Mouse (Mus musculus) stomach, embryonic 16.5 days (tissue): Measurements from ENCODE around the gene Emx2. TPM values are rescaled to one million over a fixed set of nuclear protein-coding genes. Genes with fewer than 3 reads are reported as not detected.

Experiments
- ATAC-seq: fragments of 200-750 bp; cut with Nextera tagmentation; 2 replicates; pipeline ENCODE4 v1.8.0; 2017; ENCODE audit warnings: moderate number of reproducible peaks, moderate TSS enrichment; ENCODE audit not compliant: insufficient read depth, low FRiP score
- H3K27ac ChIP-seq: fragments of 300-500 bp; sonication (generic); 2 replicates; pipeline ENCODE4 v1.5.1; 2014; ENCODE audit warnings: low read length
- H3K27me3 ChIP-seq: fragments of 300-500 bp; sonication (generic); 2 replicates; pipeline ENCODE4 v1.6.1; 2014; ENCODE audit warnings: low read length, control low read depth, mixed read lengths; ENCODE audit not compliant: control insufficient read depth, insufficient read depth
- H3K36me3 ChIP-seq: fragments of 300-500 bp; sonication (generic); 2 replicates; pipeline ENCODE4 v1.6.1; 2014; ENCODE audit warnings: low read length; ENCODE audit not compliant: control insufficient read depth, insufficient read depth
- H3K4me1 ChIP-seq: fragments of 300-500 bp; sonication (generic); 2 replicates; pipeline ENCODE4 v1.6.1; 2014; ENCODE audit warnings: low read length, control low read depth, mixed read lengths; ENCODE audit not compliant: control insufficient read depth, insufficient read depth
- H3K4me2 ChIP-seq: fragments of 300-500 bp; sonication (generic); 2 replicates; pipeline ENCODE4 v1.6.1; 2014; ENCODE audit warnings: low read depth, low read length, mixed read lengths
- H3K4me3 ChIP-seq: fragments of 300-500 bp; sonication (generic); replicated peaks from 2 replicates; pipeline ENCODE4 v1.5.1; 2014; ENCODE audit warnings: mild to moderate bottlenecking, low read length
- H3K9ac ChIP-seq: fragments of 300-500 bp; sonication (generic); 2 replicates; pipeline ENCODE4 v1.6.1; 2014; ENCODE audit warnings: low read length
- H3K9me3 ChIP-seq: fragments of 300-500 bp; sonication (generic); replicated peaks from 2 replicates; pipeline ENCODE4 v1.6.1; 2016; ENCODE audit warnings: low read length, control low read depth; ENCODE audit not compliant: control insufficient read depth
- WGBS: fragments of 180-500 bp; shearing (Covaris S2); extraction: QIAGEN DNeasy Blood & Tissue Kit; methylation state at CpG from one replicate; pipeline ENCODE4 v1.1.7; 2014; 5-methylcytosine and 5-hydroxymethylcytosine counted together
- polyA plus RNA-seq: library from polyadenylated mRNA; unstranded; fragments of >200 nt; fragmentation: Nextera tagmentation; extraction: Ambion mirVana; gene quantifications from 2 replicates; pipeline ENCODE4 v1.2.1, GENCODE M21; 2015

The Emx2 gene
- polyA plus RNA-seq, 1 experiment from 2014 or later: 0.25 TPM

- Histone ChIP-seq H3K4me2 (no peak overlapping the region), H3K4me3 (no peak overlapping the region), H3K27ac (no peak overlapping the region), H3K36me3 (no peaks in the 10 kb centered on the region), H3K4me1 (no peaks in the 10 kb centered on the region), H3K9ac (no peak overlapping the region), H3K9me3 (no peaks in the 10 kb centered on the region), H3K27me3 (no peaks in the 10 kb centered on the region; the same call in 1 of the 2 replicates)
- WGBS: 96% methylated on average over 1 of the region's 1 CpGs
- no peak for ATAC-seq
These were observed 34.1 kb downstream of the Emx2 start for GRCm38 (mm10) chr19:59492258-59492657.

GRCm38 (mm10) chr19:59496832-59497231, 38.7 kb downstream of the Emx2 start:
- Histone ChIP-seq H3K9ac (no peak overlapping the region), H3K9me3 (no peaks in the 10 kb centered on the region), H3K36me3 (no peaks in the 10 kb centered on the region), H3K27ac (no peak overlapping the region), H3K4me1 (no peaks in the 10 kb centered on the region), H3K4me2 (no peak overlapping the region), H3K4me3 (no peak overlapping the region), H3K27me3 (no peaks in the 10 kb centered on the region)
- no peak for ATAC-seq
- WGBS: 74% methylated on average over 4 of the region's 4 CpGs

- H3K9ac ChIP-seq: no peak overlapping the region
- WGBS: 82% methylated on average over 2 of the region's 2 CpGs
These were observed 50.7 kb downstream of the Emx2 start for GRCm38 (mm10) chr19:59508896-59509295.

GRCm38 (mm10) chr19:59513181-59513580, 55.0 kb downstream of the Emx2 start:
- ATAC-seq: no peak
- no peaks in the 10 kb centered on the region for H3K36me3 ChIP-seq
- H3K27ac ChIP-seq: no peak overlapping the region
- no peaks in the 10 kb centered on the region; the same call in 1 of the 2 replicates for H3K9me3 ChIP-seq
- H3K9ac ChIP-seq: no peak overlapping the region
- H3K4me2 ChIP-seq: no peak overlapping the region
- H3K4me1 ChIP-seq: no peaks in the 10 kb centered on the region
- WGBS: 63% methylated on average over 3 of the region's 3 CpGs
- no peak overlapping the region for H3K4me3 ChIP-seq
- H3K27me3 ChIP-seq: no peaks in the 10 kb centered on the region

More at GRCm38 (mm10) chr19:59508896-59509295, 50.7 kb downstream of the Emx2 start:
- Histone ChIP-seq H3K4me3 (no peak overlapping the region), H3K27ac (no peak overlapping the region), H3K4me2 (no peak overlapping the region), H3K4me1 (no peaks in the 10 kb centered on the region), H3K9me3 (no peaks in the 10 kb centered on the region; the same call in 1 of the 2 replicates), H3K36me3 (no peaks in the 10 kb centered on the region), H3K27me3 (no peaks in the 10 kb centered on the region)
- ATAC-seq: no peak

Other genes with a start within 250 kb of the Emx2 start
- gene Kcnk18, start 239.2 kb upstream of the Emx2 start, polyA plus RNA-seq: not detected in 2 replicates
- gene Slc18a2, start 197.5 kb upstream of the Emx2 start, polyA plus RNA-seq: 12.2 and 13.5 TPM in 2 replicates
- gene Rps12-ps3, start 136.1 kb upstream of the Emx2 start, polyA plus RNA-seq: 24.4 and 42.3 TPM in 2 replicates
- gene Pdzd8, start 112.6 kb upstream of the Emx2 start, polyA plus RNA-seq: 6.4 and 6.9 TPM in 2 replicates